ENCODE assay signal across 10 mouse cellular contexts in the genomic region with DNA sequence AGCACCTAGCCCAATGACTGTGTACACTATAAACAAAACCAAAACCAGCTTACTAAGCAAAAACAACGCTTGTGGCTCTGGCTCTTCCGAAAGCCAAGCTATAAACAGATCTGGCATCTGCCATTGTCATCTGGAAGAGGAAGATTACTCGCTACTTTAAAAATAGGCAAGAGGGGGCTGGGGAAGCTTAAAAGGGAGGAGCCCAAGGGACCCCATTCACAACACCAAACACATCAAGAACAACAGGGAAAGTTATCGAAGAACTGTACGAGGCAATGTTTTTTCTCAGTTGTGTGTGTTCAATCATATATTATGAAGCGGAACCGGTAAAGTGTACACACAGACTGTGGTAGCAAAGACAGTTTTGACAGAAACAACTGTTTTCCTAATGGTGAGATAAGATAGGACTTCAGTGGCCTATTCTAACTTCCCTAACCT. TPM values are rescaled to one million over a fixed set of nuclear protein-coding genes. Genes with fewer than 3 reads are reported as not detected.
DNase-seq lines count a peak whose midpoint lies in the region; ATAC-seq and TF ChIP-seq lines count a peak whose summit lies in the region.
"Had no signal": no experiment of that assay in that cellular context is flagged by ENCODE, and none has a peak within 500 bp of the region (broad histone marks: within the 10 kb centered on the region; RNA-seq: fewer than 3 reads in every experiment).

No protein-coding gene starts in this region.

- H3K9ac ChIP-seq in forebrain, embryonic 15.5 days (replicated peaks), result no peak overlapping the region
- H3K9ac ChIP-seq in forebrain, embryonic 11.5 days (ENCODE audit: low read length), result no peak overlapping the region
- H3K9ac ChIP-seq in midbrain, embryonic 14.5 days (replicated peaks; ENCODE audit: low read length), result no peak overlapping the region
- H3K9ac ChIP-seq in midbrain, embryonic 11.5 days (ENCODE audit: low read length), result no peak overlapping the region
- H3K9ac ChIP-seq in liver, adult 2 months (ENCODE audit: low read depth, low read length), result no peak overlapping the region
- H3K9ac ChIP-seq in stomach, embryonic 15.5 days, result no peak overlapping the region

- DNase-seq in forebrain, embryonic 11.5 days (ENCODE audit: low spot score), result no peak
- no peak for DNase-seq in midbrain, embryonic 14.5 days
- no peak for DNase-seq in midbrain, embryonic 11.5 days (ENCODE audit: low spot score, missing footprints)
- DNase-seq in liver, adult 2 months (ENCODE audit: extremely low read depth, low read depth, low spot score), result peak; percentile 23
- no peak for DNase-seq in adrenal gland, postnatal 25 days
- no peak for DNase-seq in left cerebral cortex, adult 18-20 months (ENCODE audit: low spot score in 2 of 2)
- DNase-seq: cerebellum, adult 11-12 months; thymus, postnatal 25 days had no signal

- no peaks in the 10 kb centered on the region for H3K9me3 ChIP-seq in forebrain, embryonic 15.5 days
- H3K9me3 ChIP-seq in forebrain, embryonic 11.5 days (ENCODE audit: control insufficient read depth, low read length), result no peaks in the 10 kb centered on the region
- no peaks in the 10 kb centered on the region for H3K9me3 ChIP-seq in midbrain, embryonic 14.5 days (ENCODE audit: control insufficient read depth, low read length)
- no peaks in the 10 kb centered on the region for H3K9me3 ChIP-seq in midbrain, embryonic 11.5 days (ENCODE audit: control insufficient read depth, low read length)
- H3K9me3 ChIP-seq in stomach, embryonic 15.5 days, result no peaks in the 10 kb centered on the region

- no peak for ATAC-seq in forebrain, embryonic 15.5 days (replicated peaks)
- ATAC-seq in forebrain, embryonic 11.5 days (replicated peaks; ENCODE audit: low FRiP score), result no peak
- ATAC-seq in midbrain, embryonic 14.5 days (ENCODE audit: low FRiP score, low TSS enrichment), result no peak
- ATAC-seq in midbrain, embryonic 11.5 days (ENCODE audit: low FRiP score), result no peak
- no peak for ATAC-seq in stomach, embryonic 15.5 days (ENCODE audit: insufficient read depth, low FRiP score, low read depth)

- H3K27me3 ChIP-seq in forebrain, embryonic 15.5 days, result no peaks in the 10 kb centered on the region
- no peaks in the 10 kb centered on the region for H3K27me3 ChIP-seq in forebrain, embryonic 11.5 days (ENCODE audit: control insufficient read depth, insufficient read depth, low read length)
- H3K27me3 ChIP-seq in midbrain, embryonic 14.5 days (ENCODE audit: control insufficient read depth, insufficient read depth, low read length), result no peaks in the 10 kb centered on the region
- H3K27me3 ChIP-seq in midbrain, embryonic 11.5 days (ENCODE audit: control insufficient read depth, insufficient read depth, low read length), result no peaks in the 10 kb centered on the region
- no peaks in the 10 kb centered on the region for H3K27me3 ChIP-seq in liver, adult 2 months (ENCODE audit: control insufficient read depth, insufficient read depth, low read length)
- no peaks in the 10 kb centered on the region for H3K27me3 ChIP-seq in stomach, embryonic 15.5 days (replicated peaks)

- peaks cover 23% of the 10 kb centered on the region for H3K36me3 ChIP-seq in forebrain, embryonic 15.5 days
- H3K36me3 ChIP-seq in forebrain, embryonic 11.5 days (ENCODE audit: control insufficient read depth, insufficient read depth, low read length), result no peaks in the 10 kb centered on the region
- peaks cover 21% of the 10 kb centered on the region for H3K36me3 ChIP-seq in midbrain, embryonic 14.5 days (ENCODE audit: control insufficient read depth, insufficient read depth, low read length)
- no peaks in the 10 kb centered on the region for H3K36me3 ChIP-seq in midbrain, embryonic 11.5 days (ENCODE audit: control insufficient read depth, insufficient read depth, low read length)
- H3K36me3 ChIP-seq in liver, adult 2 months (ENCODE audit: control insufficient read depth, insufficient read depth, low read length), result no peaks in the 10 kb centered on the region; the same call in 1 of the 2 replicates
- H3K36me3 ChIP-seq in stomach, embryonic 15.5 days, result peaks cover 5% of the 10 kb centered on the region; the same call in 1 of the 2 replicates

- no peak for TF ChIP-seq POLR2A in liver, adult 2 months (IDR thresholded peaks at IDR 0.05; ENCODE audit: extremely low read depth, insufficient read depth, low read length)

- no peaks in the 10 kb centered on the region for H3K79me2 ChIP-seq in liver, adult 2 months (ENCODE audit: control insufficient read depth, insufficient read depth, low read length)

- H3K27ac ChIP-seq in forebrain, embryonic 15.5 days (replicated peaks), result no peak overlapping the region
- H3K27ac ChIP-seq in forebrain, embryonic 11.5 days (ENCODE audit: low read depth, low read length), result no peak overlapping the region
- no peak overlapping the region for H3K27ac ChIP-seq in midbrain, embryonic 14.5 days (replicated peaks; ENCODE audit: low read depth, low read length)
- no peak overlapping the region for H3K27ac ChIP-seq in midbrain, embryonic 11.5 days (ENCODE audit: low read depth, low read length)
- no peak overlapping the region for H3K27ac ChIP-seq in liver, adult 2 months (replicated peaks; ENCODE audit: insufficient read depth, low read depth, low read length)
- no peak overlapping the region for H3K27ac ChIP-seq in stomach, embryonic 15.5 days

- 86% methylated on average over 7 of the region's 7 CpGs for WGBS in forebrain, embryonic 15.5 days
- 94% methylated on average over 7 of the region's 7 CpGs for WGBS in forebrain, embryonic 11.5 days
- WGBS in midbrain, embryonic 14.5 days, result 83% methylated on average over 7 of the region's 7 CpGs
- WGBS in midbrain, embryonic 11.5 days, result 94% methylated on average over 7 of the region's 7 CpGs
- WGBS in liver, adult 2 months, result 69% methylated on average over 7 of the region's 7 CpGs
- WGBS in stomach, embryonic 15.5 days, result 73% methylated on average over 7 of the region's 7 CpGs

- H3K4me3 ChIP-seq in forebrain, embryonic 15.5 days, result no peak overlapping the region
- H3K4me3 ChIP-seq in forebrain, embryonic 11.5 days (ENCODE audit: low read depth, low read length), result no peak overlapping the region
- no peak overlapping the region for H3K4me3 ChIP-seq in midbrain, embryonic 14.5 days (replicated peaks; ENCODE audit: low read depth, low read length)
- H3K4me3 ChIP-seq in midbrain, embryonic 11.5 days (ENCODE audit: low read depth, low read length), result no peak overlapping the region
- H3K4me3 ChIP-seq in liver, adult 2 months (ENCODE audit: insufficient read depth, low read depth, low read length), result peak overlapping the region; percentile 31; the same call in 1 of the 2 replicates
- 0 out of 2 replicates have a peak overlapping the region, but pooled peaks have one; percentile 0 for H3K4me3 ChIP-seq in stomach, embryonic 15.5 days (replicated peaks)

- TF ChIP-seq CTCF in liver, adult 2 months (IDR thresholded peaks at IDR 0.05; ENCODE audit: low read depth, low read length), result no peak

- H3K4me2 ChIP-seq in forebrain, embryonic 15.5 days (replicated peaks), result 0 out of 2 replicates have a peak overlapping the region, but pooled peaks have one; percentile 54
- H3K4me2 ChIP-seq in forebrain, embryonic 11.5 days (ENCODE audit: low read depth, low read length, severe bottlenecking), result no peak overlapping the region
- peak overlapping the region; percentile 83; the same call in 1 of the 2 replicates for H3K4me2 ChIP-seq in midbrain, embryonic 14.5 days (ENCODE audit: low read length)
- H3K4me2 ChIP-seq in midbrain, embryonic 11.5 days, result no peak overlapping the region
- peak overlapping the region; percentile 5; the same call in 1 of the 2 replicates for H3K4me2 ChIP-seq in stomach, embryonic 15.5 days

- peaks cover 25% of the 10 kb centered on the region for H3K4me1 ChIP-seq in forebrain, embryonic 15.5 days
- H3K4me1 ChIP-seq in forebrain, embryonic 11.5 days (replicated peaks; ENCODE audit: control insufficient read depth, insufficient read depth, low read length), result no peaks in the 10 kb centered on the region
- peaks cover 15% of the 10 kb centered on the region for H3K4me1 ChIP-seq in midbrain, embryonic 14.5 days (ENCODE audit: control insufficient read depth, insufficient read depth, low read length)
- peaks cover 7% of the 10 kb centered on the region for H3K4me1 ChIP-seq in midbrain, embryonic 11.5 days (ENCODE audit: control insufficient read depth, insufficient read depth, low read length)
- H3K4me1 ChIP-seq in liver, adult 2 months (ENCODE audit: control insufficient read depth, insufficient read depth, low read length), result peaks cover 2% of the 10 kb centered on the region; the same call in 1 of the 2 replicates
- H3K4me1 ChIP-seq in stomach, embryonic 15.5 days, result peaks cover 6% of the 10 kb centered on the region; the same call in 1 of the 2 replicates

RNA-seq across cellular contexts. Expression of gene Abcc5, which starts 1.9 kb away (rescaled TPM):
- 143 and 144 TPM in 2 replicates for polyA plus RNA-seq in forebrain, embryonic 15.5 days (2015; fragmentation: Nextera tagmentation; extraction: Ambion mirVana)
- 68.8 and 68.9 TPM in 2 replicates for polyA plus RNA-seq in forebrain, embryonic 11.5 days (2014; fragmentation: Nextera tagmentation; extraction: Ambion mirVana)
- polyA plus RNA-seq in midbrain, embryonic 14.5 days (2014; fragmentation: Nextera tagmentation; extraction: Ambion mirVana), result 154 and 163 TPM in 2 replicates
- polyA plus RNA-seq in midbrain, embryonic 11.5 days (2014; fragmentation: Nextera tagmentation; extraction: Ambion mirVana), result 58.3 and 61.7 TPM in 2 replicates
- 6.6 and 7.9 TPM in 2 replicates for total RNA-seq in liver, adult 2 months (2014; rRNA removed)
- polyA plus RNA-seq in liver, adult 2 months (2012; rRNA removed), result 4.3 and 7.7 TPM in 2 replicates
- polyA plus RNA-seq in stomach, embryonic 15.5 days (2015; fragmentation: Nextera tagmentation; extraction: Ambion mirVana), result 46.8 and 50.7 TPM in 2 replicates
- 73.8 and 89.1 TPM in 2 replicates for total RNA-seq in adrenal gland, postnatal 25 days (2021)
- 100 to 1,000 TPM; 208 to 216 TPM for total RNA-seq in left cerebral cortex, adult 18-20 months (2021)

Comparison
In these comparisons a context has a peak if more than half of its experiments do, and no peak if none do; other contexts are left out.
1. H3K4me2 ChIP-seq: peak in forebrain, embryonic 15.5 days (single experiment), midbrain, embryonic 14.5 days (single experiment) and stomach, embryonic 15.5 days (single experiment); none in forebrain, embryonic 11.5 days (single experiment) and midbrain, embryonic 11.5 days (single experiment).
2. H3K4me3 ChIP-seq: peak in liver, adult 2 months (single experiment) and stomach, embryonic 15.5 days (single experiment); none in forebrain, embryonic 15.5 days (single experiment), forebrain, embryonic 11.5 days (single experiment), midbrain, embryonic 14.5 days (single experiment) and midbrain, embryonic 11.5 days (single experiment).